Mouse (Mus musculus) lung, postnatal 0 days (tissue): Measurements from ENCODE around the gene Zglp1. TPM values are rescaled to one million over a fixed set of nuclear protein-coding genes. Genes with fewer than 3 reads are reported as not detected.

ENCODE experiments used
- ATAC-seq: fragments of 200-750 bp; cut with Nextera tagmentation; 2 replicates; pipeline ENCODE4 v1.8.0; 2017; ENCODE audit warnings: moderate library complexity
- DNase-seq: peaks from one replicate; pipeline ENCODE4 v3.0.0-alpha.2; 2016; ENCODE audit warnings: low spot score
- H3K27ac ChIP-seq: fragments of 300-500 bp; sonication (generic); 2 replicates; pipeline ENCODE4 v1.5.1; 2014; ENCODE audit warnings: antibody characterized with exemption, mild to moderate bottlenecking, low read length, mixed read lengths
- H3K27me3 ChIP-seq: fragments of 300-500 bp; sonication (generic); replicated peaks from 2 replicates; pipeline ENCODE4 v1.6.1; 2014; ENCODE audit warnings: low read length, mixed read lengths; ENCODE audit not compliant: insufficient read depth
- H3K36me3 ChIP-seq: fragments of 300-500 bp; sonication (generic); 2 replicates; pipeline ENCODE4 v1.6.1; 2014; ENCODE audit warnings: low read length, mixed read lengths; ENCODE audit not compliant: insufficient read depth
- H3K4me1 ChIP-seq: fragments of 300-500 bp; sonication (generic); 2 replicates; pipeline ENCODE4 v1.6.1; 2014; ENCODE audit warnings: antibody characterized with exemption, low read depth, low read length, mixed read lengths; ENCODE audit not compliant: insufficient read depth
- H3K4me2 ChIP-seq: fragments of 300-500 bp; sonication (generic); replicated peaks from 2 replicates; pipeline ENCODE4 v1.6.1; 2014; ENCODE audit warnings: low read depth, mild to moderate bottlenecking, low read length, moderate library complexity, mixed read lengths
- H3K4me3 ChIP-seq: fragments of 300-500 bp; sonication (generic); 2 replicates; pipeline ENCODE4 v1.5.1; 2014; ENCODE audit warnings: low read depth, low read length
- H3K9ac ChIP-seq: fragments of 300-500 bp; sonication (generic); replicated peaks from 2 replicates; pipeline ENCODE4 v1.6.1; 2014; ENCODE audit warnings: low read depth, mild to moderate bottlenecking
- H3K9me3 ChIP-seq: fragments of 300-500 bp; sonication (generic); 2 replicates; pipeline ENCODE4 v1.6.1; 2016; ENCODE audit warnings: low read length, mixed read lengths
- CTCF ChIP-seq: IDR thresholded peaks from 2 replicates; pipeline ENCODE4 v1.5.1; 2016; ENCODE audit warnings: antibody characterized with exemption, mild to moderate bottlenecking
- EP300 ChIP-seq: IDR thresholded peaks from 2 replicates; pipeline ENCODE4 v1.6.1; 2016; ENCODE audit warnings: antibody characterized with exemption, mild to moderate bottlenecking, control low read depth
- WGBS: fragments of 180-500 bp; shearing (Covaris S2); extraction: QIAGEN DNeasy Blood & Tissue Kit; methylation state at CpG from one replicate; pipeline ENCODE4 v1.1.7; 2014; 5-methylcytosine and 5-hydroxymethylcytosine counted together
- polyA plus RNA-seq: library from polyadenylated mRNA; unstranded; fragments of >200 nt; fragmentation: Nextera tagmentation; extraction: Ambion mirVana; gene quantifications from 2 replicates; pipeline ENCODE4 v1.2.1, GENCODE M21; 2015

The Zglp1 gene
- polyA plus RNA-seq, 1 experiment from 2014 or later: not detected

GRCm38 (mm10) chr9:21104814-21105213 lies 37.9 kb upstream of the Zglp1 start:
- no peaks in the 10 kb centered on the region for H3K36me3 ChIP-seq
- no peak overlapping the region for H3K4me2 ChIP-seq
- H3K9me3 ChIP-seq: no peaks in the 10 kb centered on the region
- H3K9ac ChIP-seq: no peak overlapping the region
- no peak for DNase-seq
- H3K4me1 ChIP-seq: no peaks in the 10 kb centered on the region
- no peak for TF ChIP-seq EP300
- no peak for TF ChIP-seq CTCF
- ATAC-seq: no peak
- H3K4me3 ChIP-seq: no peak overlapping the region
- H3K27me3 ChIP-seq: no peaks in the 10 kb centered on the region
- H3K27ac ChIP-seq: no peak overlapping the region
- 89% methylated on average over 6 of the region's 6 CpGs for WGBS

GRCm38 (mm10) chr9:21102076-21102475 lies 35.2 kb upstream of the Zglp1 start:
- no peaks in the 10 kb centered on the region for H3K9me3 ChIP-seq
- DNase-seq (no peak), ATAC-seq (no peak)
- no peak overlapping the region for H3K4me2 ChIP-seq
- H3K4me1 ChIP-seq: no peaks in the 10 kb centered on the region
- no peaks in the 10 kb centered on the region for H3K36me3 ChIP-seq
- no peak overlapping the region for H3K4me3 ChIP-seq
- H3K27me3 ChIP-seq: no peaks in the 10 kb centered on the region
- H3K9ac ChIP-seq: no peak overlapping the region
- no peak for TF ChIP-seq EP300
- 87% methylated on average over 2 of the region's 2 CpGs for whole genome bisulfite sequencing
- H3K27ac ChIP-seq: no peak overlapping the region

GRCm38 (mm10) chr9:21100447-21101161 lies 33.7 kb upstream of the Zglp1 start:
- Histone ChIP-seq H3K9me3 (no peaks in the 10 kb centered on the region), H3K4me2 (no peak overlapping the region), H3K9ac (no peak overlapping the region), H3K4me1 (no peaks in the 10 kb centered on the region), H3K27ac (no peak overlapping the region), H3K36me3 (no peaks in the 10 kb centered on the region), H3K4me3 (no peak overlapping the region), H3K27me3 (no peaks in the 10 kb centered on the region)
- ATAC-seq: no peak
- 33% methylated on average over 15 of the region's 15 CpGs for WGBS
- TF ChIP-seq CTCF (no peak), EP300 (no peak)
- DNase-seq: no peak

GRCm38 (mm10) chr9:21097793-21098192 lies 30.9 kb upstream of the Zglp1 start:
- H3K36me3 ChIP-seq: no peaks in the 10 kb centered on the region
- H3K4me2 ChIP-seq: no peak overlapping the region
- DNase-seq: peak; percentile 14
- ATAC-seq: no peak
- TF ChIP-seq EP300 (no peak), CTCF (no peak)
- no peaks in the 10 kb centered on the region for H3K9me3 ChIP-seq
- no peaks in the 10 kb centered on the region for H3K4me1 ChIP-seq
- WGBS: 69% methylated on average over 8 of the region's 8 CpGs
- no peak overlapping the region for H3K27ac ChIP-seq
- no peaks in the 10 kb centered on the region for H3K27me3 ChIP-seq
- no peak overlapping the region for H3K4me3 ChIP-seq
- no peak overlapping the region for H3K9ac ChIP-seq

GRCm38 (mm10) chr9:21095958-21096357 lies 29.1 kb upstream of the Zglp1 start:
- ATAC-seq (no peak), DNase-seq (no peak)
- Histone ChIP-seq H3K4me1 (peaks cover 2% of the 10 kb centered on the region; the same call in 1 of the 2 replicates), H3K9me3 (no peaks in the 10 kb centered on the region), H3K27ac (no peak overlapping the region), H3K36me3 (no peaks in the 10 kb centered on the region), H3K9ac (no peak overlapping the region), H3K4me3 (no peak overlapping the region), H3K4me2 (no peak overlapping the region), H3K27me3 (no peaks in the 10 kb centered on the region)
- no peak for TF ChIP-seq EP300
- no peak for TF ChIP-seq CTCF
- 81% methylated on average over 4 of the region's 4 CpGs for WGBS

- DNase-seq (no peak), ATAC-seq (no peak)
- Histone ChIP-seq H3K27ac (no peak overlapping the region), H3K4me2 (no peak overlapping the region), H3K4me3 (no peak overlapping the region), H3K27me3 (no peaks in the 10 kb centered on the region), H3K36me3 (0 out of 2 replicates have a peak, but pooled peaks cover 8% of the 10 kb centered on the region), H3K4me1 (peaks cover 8% of the 10 kb centered on the region; the same call in 1 of the 2 replicates), H3K9ac (no peak overlapping the region), H3K9me3 (no peaks in the 10 kb centered on the region)
- TF ChIP-seq CTCF (no peak), EP300 (no peak)
- WGBS: 93% methylated on average over 9 of the region's 9 CpGs
Measured at GRCm38 (mm10) chr9:21093423-21093822, 26.5 kb upstream of the Zglp1 start.
